In genomic region chr6:52236806-52237205, GRCm38 (mm10) we compare ENCODE assay signal across 21 mouse cellular contexts. TPM values are rescaled to one million over a fixed set of nuclear protein-coding genes. Genes with fewer than 3 reads are reported as not detected.
DNase-seq lines count a peak whose midpoint lies in the region; ATAC-seq lines count a peak whose summit lies in the region.
"Had no signal": no experiment of that assay in that cellular context is flagged by ENCODE, and none has a peak within 500 bp of the region (broad histone marks: within the 10 kb centered on the region; RNA-seq: fewer than 3 reads in every experiment).

No protein-coding gene starts in this region.

- H3K27me3 ChIP-seq in heart, embryonic 10.5 days (ENCODE audit: insufficient read depth, poor library complexity, severe bottlenecking), result peaks cover 100% of the 10 kb centered on the region
- peaks cover 92% of the 10 kb centered on the region for H3K27me3 ChIP-seq in heart, embryonic 12.5 days (replicated peaks)
- peaks cover 92% of the 10 kb centered on the region for H3K27me3 ChIP-seq in intestine, embryonic 15.5 days (replicated peaks)
- H3K27me3 ChIP-seq in kidney, embryonic 16.5 days (ENCODE audit: insufficient read depth, low read length), result no peaks in the 10 kb centered on the region
- peaks cover 11% of the 10 kb centered on the region; the same call in 1 of the 2 replicates for H3K27me3 ChIP-seq in limb, embryonic 15.5 days
- H3K27me3 ChIP-seq in midbrain, embryonic 13.5 days, result peaks cover 99% of the 10 kb centered on the region
- H3K27me3 ChIP-seq: Patski had no signal

- H3K36me3 ChIP-seq in heart, embryonic 10.5 days, result no peaks in the 10 kb centered on the region
- H3K36me3 ChIP-seq in heart, embryonic 12.5 days, result no peaks in the 10 kb centered on the region
- H3K36me3 ChIP-seq in intestine, embryonic 15.5 days, result no peaks in the 10 kb centered on the region
- H3K36me3 ChIP-seq in kidney, embryonic 16.5 days (ENCODE audit: insufficient read depth, low read length), result peaks cover 6% of the 10 kb centered on the region; the same call in 1 of the 2 replicates
- H3K36me3 ChIP-seq in limb, embryonic 15.5 days, result no peaks in the 10 kb centered on the region
- H3K36me3 ChIP-seq in midbrain, embryonic 13.5 days, result no peaks in the 10 kb centered on the region
- H3K36me3 ChIP-seq: hindbrain, embryonic 10.5 days had no signal

- DNase-seq in heart, embryonic 10.5 days (ENCODE audit: low spot score), result peak; percentile 61
- DNase-seq in ovary, postnatal 10 days (ENCODE audit: low spot score), result no peak
- no peak for DNase-seq in left cerebral cortex, postnatal 36 days (ENCODE audit: low spot score in 2 of 2)
- DNase-seq: B cell, adult 2 months; cerebellum, postnatal 10 days; gastrocnemius, postnatal 10 days; lung, embryonic 14.5 days; thymus, adult 2 months had no signal

- intact Hi-C loops in left cerebral cortex, postnatal 36 days (cut with DNase I), result no loop called here

- ATAC-seq in heart, embryonic 12.5 days (ENCODE audit: insufficient number of reproducible peaks, low FRiP score), result no peak
- ATAC-seq in intestine, embryonic 15.5 days, result no peak
- ATAC-seq in kidney, embryonic 16.5 days (ENCODE audit: low FRiP score, low TSS enrichment), result no peak
- ATAC-seq in limb, embryonic 15.5 days (ENCODE audit: insufficient number of reproducible peaks, low FRiP score, low TSS enrichment, low read depth), result no peak
- no peak for ATAC-seq in midbrain, embryonic 13.5 days
- ATAC-seq: midbrain, embryonic 16.5 days; Patski had no signal

- H3K9ac ChIP-seq in heart, embryonic 12.5 days, result no peak overlapping the region
- H3K9ac ChIP-seq in intestine, embryonic 15.5 days, result no peak overlapping the region
- peak overlapping the region; percentile 99 for H3K9ac ChIP-seq in kidney, embryonic 16.5 days (replicated peaks; ENCODE audit: low read length)
- H3K9ac ChIP-seq in limb, embryonic 15.5 days, result peak overlapping the region; percentile 20; the same call in 1 of the 2 replicates
- H3K9ac ChIP-seq in midbrain, embryonic 13.5 days (replicated peaks), result no peak overlapping the region
- H3K9ac ChIP-seq: lung, embryonic 14.5 days had no signal

- no peak overlapping the region for H3K27ac ChIP-seq in heart, embryonic 10.5 days
- no peak overlapping the region for H3K27ac ChIP-seq in heart, embryonic 12.5 days (ENCODE audit: poor library complexity, severe bottlenecking)
- no peak overlapping the region for H3K27ac ChIP-seq in intestine, embryonic 15.5 days
- peak overlapping the region; percentile 86 for H3K27ac ChIP-seq in kidney, embryonic 16.5 days (ENCODE audit: low read length)
- H3K27ac ChIP-seq in limb, embryonic 15.5 days, result peak overlapping the region; percentile 96
- H3K27ac ChIP-seq in midbrain, embryonic 13.5 days, result no peak overlapping the region
- H3K27ac ChIP-seq: hindbrain, embryonic 10.5 days; layer of hippocampus, adult 2 months had no signal

- H3K9me3 ChIP-seq in heart, embryonic 10.5 days, result no peaks in the 10 kb centered on the region
- H3K9me3 ChIP-seq in heart, embryonic 12.5 days (replicated peaks), result no peaks in the 10 kb centered on the region
- no peaks in the 10 kb centered on the region for H3K9me3 ChIP-seq in intestine, embryonic 15.5 days
- no peaks in the 10 kb centered on the region for H3K9me3 ChIP-seq in kidney, embryonic 16.5 days (ENCODE audit: low read length)
- no peaks in the 10 kb centered on the region for H3K9me3 ChIP-seq in limb, embryonic 15.5 days
- no peaks in the 10 kb centered on the region for H3K9me3 ChIP-seq in midbrain, embryonic 13.5 days
- H3K9me3 ChIP-seq: hindbrain, embryonic 10.5 days had no signal

- no peak overlapping the region for H3K4me3 ChIP-seq in heart, embryonic 10.5 days
- no peak overlapping the region for H3K4me3 ChIP-seq in heart, embryonic 12.5 days
- no peak overlapping the region for H3K4me3 ChIP-seq in intestine, embryonic 15.5 days (replicated peaks)
- H3K4me3 ChIP-seq in kidney, embryonic 16.5 days (ENCODE audit: low read length), result peak overlapping the region; percentile 83
- H3K4me3 ChIP-seq in limb, embryonic 15.5 days, result peak overlapping the region; percentile 59
- no peak overlapping the region for H3K4me3 ChIP-seq in midbrain, embryonic 13.5 days (replicated peaks)
- H3K4me3 ChIP-seq: erythroblast, embryonic 14.5 days; hindbrain, embryonic 10.5 days; layer of hippocampus, adult 2 months had no signal

- WGBS in heart, embryonic 10.5 days, result 8% methylated on average over 3 of the region's 3 CpGs
- WGBS in heart, embryonic 12.5 days, result 20% methylated on average over 3 of the region's 3 CpGs
- 17% methylated on average over 3 of the region's 3 CpGs for WGBS in intestine, embryonic 15.5 days
- WGBS in kidney, embryonic 16.5 days, result 17% methylated on average over 3 of the region's 3 CpGs
- WGBS in limb, embryonic 15.5 days, result 27% methylated on average over 3 of the region's 3 CpGs
- 6% methylated on average over 3 of the region's 3 CpGs for WGBS in midbrain, embryonic 13.5 days

- peaks cover 15% of the 10 kb centered on the region for H3K4me1 ChIP-seq in heart, embryonic 10.5 days
- H3K4me1 ChIP-seq in heart, embryonic 12.5 days (replicated peaks), result 0 out of 2 replicates have a peak, but pooled peaks cover 3% of the 10 kb centered on the region
- H3K4me1 ChIP-seq in intestine, embryonic 15.5 days (replicated peaks), result peaks cover 18% of the 10 kb centered on the region
- peaks cover 34% of the 10 kb centered on the region for H3K4me1 ChIP-seq in kidney, embryonic 16.5 days (ENCODE audit: insufficient read depth, low read length)
- peaks cover 41% of the 10 kb centered on the region for H3K4me1 ChIP-seq in limb, embryonic 15.5 days
- 0 out of 2 replicates have a peak, but pooled peaks cover 3% of the 10 kb centered on the region for H3K4me1 ChIP-seq in midbrain, embryonic 13.5 days (replicated peaks)

- H3K4me2 ChIP-seq in heart, embryonic 12.5 days, result no peak overlapping the region
- H3K4me2 ChIP-seq in intestine, embryonic 15.5 days (replicated peaks), result 0 out of 2 replicates have a peak overlapping the region, but pooled peaks have one; percentile 9
- peak overlapping the region; percentile 84 for H3K4me2 ChIP-seq in kidney, embryonic 16.5 days (replicated peaks; ENCODE audit: low read depth, low read length)
- peak overlapping the region; percentile 67 for H3K4me2 ChIP-seq in limb, embryonic 15.5 days
- H3K4me2 ChIP-seq in midbrain, embryonic 13.5 days (replicated peaks), result no peak overlapping the region
- H3K4me2 ChIP-seq: lung, embryonic 14.5 days had no signal

RNA-seq across cellular contexts. Expression of gene Hoxa10, which starts 3.8 kb away (rescaled TPM):
- polyA plus RNA-seq in heart, embryonic 10.5 days (2016; fragmentation: Nextera tagmentation; extraction: Ambion mirVana), result 0.30 and 3.6 TPM in 2 replicates
- 0.31 and 0.60 TPM in 2 replicates for polyA plus RNA-seq in heart, embryonic 12.5 days (2016; fragmentation: Nextera tagmentation; extraction: Ambion mirVana)
- polyA plus RNA-seq in intestine, embryonic 15.5 days (2015; fragmentation: Nextera tagmentation; extraction: Ambion mirVana), result 11.4 and 20.2 TPM in 2 replicates
- 147 and 154 TPM in 2 replicates for polyA plus RNA-seq in kidney, embryonic 16.5 days (2015; fragmentation: Nextera tagmentation; extraction: Ambion mirVana)
- polyA plus RNA-seq in limb, embryonic 15.5 days (2015; fragmentation: Nextera tagmentation; extraction: Ambion mirVana), result 86.8 and 108 TPM in 2 replicates
- polyA plus RNA-seq in midbrain, embryonic 13.5 days (2015; fragmentation: Nextera tagmentation; extraction: Ambion mirVana), result 0.30 TPM in 1 of 2 replicates, not detected in the other
- total RNA-seq in left cerebral cortex, postnatal 36 days (2021), result not detected
- total RNA-seq: layer of hippocampus, adult 2 months; left cerebral cortex, adult 18-20 months; liver, adult 2 months had no signal
- polyA plus RNA-seq: erythroblast, embryonic 14.5 days; hindbrain, embryonic 10.5 days; liver, adult 2 months; lung, embryonic 14.5 days; midbrain, embryonic 16.5 days; thymus, adult 2 months had no signal

RNA-seq across cellular contexts. Expression of gene Hoxa9, which starts 5.9 kb away (rescaled TPM):
- 0.37 and 5.6 TPM in 2 replicates for polyA plus RNA-seq in heart, embryonic 10.5 days (2016; fragmentation: Nextera tagmentation; extraction: Ambion mirVana)
- 0.48 and 0.54 TPM in 2 replicates for polyA plus RNA-seq in heart, embryonic 12.5 days (2016; fragmentation: Nextera tagmentation; extraction: Ambion mirVana)
- polyA plus RNA-seq in intestine, embryonic 15.5 days (2015; fragmentation: Nextera tagmentation; extraction: Ambion mirVana), result 5.3 and 6.3 TPM in 2 replicates
- 56.6 and 56.8 TPM in 2 replicates for polyA plus RNA-seq in kidney, embryonic 16.5 days (2015; fragmentation: Nextera tagmentation; extraction: Ambion mirVana)
- 30.8 and 34.0 TPM in 2 replicates for polyA plus RNA-seq in limb, embryonic 15.5 days (2015; fragmentation: Nextera tagmentation; extraction: Ambion mirVana)
- not detected in 2 replicates for polyA plus RNA-seq in midbrain, embryonic 13.5 days (2015; fragmentation: Nextera tagmentation; extraction: Ambion mirVana)
- total RNA-seq in left cerebral cortex, postnatal 36 days (2021), result not detected
- total RNA-seq: layer of hippocampus, adult 2 months; left cerebral cortex, adult 18-20 months; liver, adult 2 months had no signal
- polyA plus RNA-seq: erythroblast, embryonic 14.5 days; hindbrain, embryonic 10.5 days; lung, embryonic 14.5 days; midbrain, embryonic 16.5 days had no signal

RNA-seq across cellular contexts. Expression of gene Hoxa11, which starts 8.8 kb away (rescaled TPM):
- 0.06 and 1.7 TPM in 2 replicates for polyA plus RNA-seq in heart, embryonic 10.5 days (2016; fragmentation: Nextera tagmentation; extraction: Ambion mirVana)
- polyA plus RNA-seq in heart, embryonic 12.5 days (2016; fragmentation: Nextera tagmentation; extraction: Ambion mirVana), result 0.09 TPM in 1 of 2 replicates, not detected in the other
- polyA plus RNA-seq in intestine, embryonic 15.5 days (2015; fragmentation: Nextera tagmentation; extraction: Ambion mirVana), result 2.0 and 3.3 TPM in 2 replicates
- polyA plus RNA-seq in kidney, embryonic 16.5 days (2015; fragmentation: Nextera tagmentation; extraction: Ambion mirVana), result 27.9 and 31.8 TPM in 2 replicates
- 23.3 and 33.4 TPM in 2 replicates for polyA plus RNA-seq in limb, embryonic 15.5 days (2015; fragmentation: Nextera tagmentation; extraction: Ambion mirVana)
- polyA plus RNA-seq in midbrain, embryonic 13.5 days (2015; fragmentation: Nextera tagmentation; extraction: Ambion mirVana), result not detected in 2 replicates
- not detected for total RNA-seq in left cerebral cortex, postnatal 36 days (2021)
- total RNA-seq: layer of hippocampus, adult 2 months; left cerebral cortex, adult 18-20 months; liver, adult 2 months had no signal
- polyA plus RNA-seq: erythroblast, embryonic 14.5 days; heart, embryonic 14.5 days; hindbrain, embryonic 10.5 days; liver, adult 2 months; lung, embryonic 14.5 days; midbrain, embryonic 16.5 days; thymus, adult 2 months had no signal

RNA-seq across cellular contexts. Expression of gene Hoxa7, which starts 15.2 kb away (rescaled TPM):
- 0.11 and 2.5 TPM in 2 replicates for polyA plus RNA-seq in heart, embryonic 10.5 days (2016; fragmentation: Nextera tagmentation; extraction: Ambion mirVana)
- polyA plus RNA-seq in heart, embryonic 12.5 days (2016; fragmentation: Nextera tagmentation; extraction: Ambion mirVana), result 0.44 TPM in 1 of 2 replicates, not detected in the other
- polyA plus RNA-seq in intestine, embryonic 15.5 days (2015; fragmentation: Nextera tagmentation; extraction: Ambion mirVana), result 7.5 and 9.4 TPM in 2 replicates
- polyA plus RNA-seq in kidney, embryonic 16.5 days (2015; fragmentation: Nextera tagmentation; extraction: Ambion mirVana), result 25.7 and 27.5 TPM in 2 replicates
- polyA plus RNA-seq in limb, embryonic 15.5 days (2015; fragmentation: Nextera tagmentation; extraction: Ambion mirVana), result 12.0 and 12.9 TPM in 2 replicates
- not detected in 2 replicates for polyA plus RNA-seq in midbrain, embryonic 13.5 days (2015; fragmentation: Nextera tagmentation; extraction: Ambion mirVana)
- not detected for total RNA-seq in left cerebral cortex, postnatal 36 days (2021)
- total RNA-seq: layer of hippocampus, adult 2 months; left cerebral cortex, adult 18-20 months; liver, adult 2 months had no signal
- polyA plus RNA-seq: hindbrain, embryonic 10.5 days; midbrain, embryonic 16.5 days had no signal

RNA-seq across cellular contexts. Expression of gene Gm28308, which starts 23.7 kb away (rescaled TPM):
- not detected in 2 replicates for polyA plus RNA-seq in heart, embryonic 10.5 days (2016; fragmentation: Nextera tagmentation; extraction: Ambion mirVana)
- polyA plus RNA-seq in heart, embryonic 12.5 days (2016; fragmentation: Nextera tagmentation; extraction: Ambion mirVana), result not detected in 2 replicates
- not detected in 2 replicates for polyA plus RNA-seq in intestine, embryonic 15.5 days (2015; fragmentation: Nextera tagmentation; extraction: Ambion mirVana)
- polyA plus RNA-seq in kidney, embryonic 16.5 days (2015; fragmentation: Nextera tagmentation; extraction: Ambion mirVana), result not detected in 2 replicates
- 0.70 TPM in 1 of 2 replicates, not detected in the other for polyA plus RNA-seq in limb, embryonic 15.5 days (2015; fragmentation: Nextera tagmentation; extraction: Ambion mirVana)
- polyA plus RNA-seq in midbrain, embryonic 13.5 days (2015; fragmentation: Nextera tagmentation; extraction: Ambion mirVana), result not detected in 2 replicates
- not detected for total RNA-seq in left cerebral cortex, postnatal 36 days (2021)
- total RNA-seq: gastrocnemius, postnatal 10 days; layer of hippocampus, adult 2 months; left cerebral cortex, adult 18-20 months; liver, adult 2 months had no signal
- polyA plus RNA-seq: erythroblast, embryonic 14.5 days; heart, embryonic 14.5 days; hindbrain, embryonic 10.5 days; liver, adult 2 months; lung, embryonic 14.5 days; midbrain, embryonic 16.5 days had no signal

Comparison
In these comparisons a context has a peak if more than half of its experiments do, and no peak if none do; other contexts are left out.
1. H3K27ac ChIP-seq: peak in kidney, embryonic 16.5 days (single experiment) and limb, embryonic 15.5 days (single experiment); none in heart, embryonic 10.5 days (single experiment), heart, embryonic 12.5 days (single experiment), intestine, embryonic 15.5 days (single experiment) and midbrain, embryonic 13.5 days (single experiment).
2. H3K4me3 ChIP-seq: peak in kidney, embryonic 16.5 days (single experiment) and limb, embryonic 15.5 days (single experiment); none in heart, embryonic 10.5 days (single experiment), heart, embryonic 12.5 days (single experiment), intestine, embryonic 15.5 days (single experiment) and midbrain, embryonic 13.5 days (single experiment).
3. H3K4me2 ChIP-seq: peak in intestine, embryonic 15.5 days (single experiment), kidney, embryonic 16.5 days (single experiment) and limb, embryonic 15.5 days (single experiment); none in heart, embryonic 12.5 days (single experiment) and midbrain, embryonic 13.5 days (single experiment).
4. H3K9ac ChIP-seq: peak in kidney, embryonic 16.5 days (single experiment) and limb, embryonic 15.5 days (single experiment); none in heart, embryonic 12.5 days (single experiment), intestine, embryonic 15.5 days (single experiment) and midbrain, embryonic 13.5 days (single experiment).